Mouse (Mus musculus) bone marrow macrophage, adult 2 months (primary cell): ENCODE data around the gene Slc6a18.

Experiments used
- CTCF ChIP-seq: IDR thresholded peaks from 2 replicates; pipeline ENCODE4 v1.5.1; 2012; ENCODE audit warnings: low read depth, mild to moderate bottlenecking, low read length, moderate library complexity
- POLR2A ChIP-seq: IDR thresholded peaks from 2 replicates; pipeline ENCODE4 v1.6.1; 2012; ENCODE audit warnings: mild to moderate bottlenecking, low read depth, low read length, borderline replicate concordance

DNA sequence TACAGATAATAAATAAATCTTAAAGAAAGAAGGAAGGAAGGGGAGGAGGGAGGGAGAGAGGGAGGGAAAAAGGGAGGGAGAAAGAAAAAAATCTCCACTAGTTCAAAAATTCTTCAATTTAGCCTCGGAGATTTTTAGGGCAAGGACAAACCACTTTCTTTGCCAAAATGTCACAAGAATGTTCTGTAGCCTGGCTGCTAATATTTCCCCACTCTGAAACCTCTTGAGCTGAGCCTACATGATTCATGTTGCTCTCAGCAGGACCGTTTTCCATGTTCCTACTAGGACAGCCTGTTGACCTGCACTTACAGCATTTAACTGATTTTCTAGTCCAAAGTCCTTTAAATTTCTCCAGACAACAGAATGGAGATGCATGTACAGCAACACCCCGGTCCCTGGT, 22.8 kb downstream of the Slc6a18 start:
- TF ChIP-seq POLR2A = no peak
- no peak for TF ChIP-seq CTCF
